Mouse (Mus musculus) stomach, postnatal 0 days (tissue): ENCODE data around the gene Ston2.

Source experiments
- CTCF ChIP-seq: IDR thresholded peaks from 2 replicates; pipeline ENCODE4 v1.5.1; 2016; ENCODE audit warnings: antibody characterized with exemption, low read depth, mild to moderate bottlenecking, moderate library complexity
- EP300 ChIP-seq: optimal IDR thresholded peaks from 2 replicates; pipeline ENCODE3; 2016; ENCODE audit warnings: antibody characterized with exemption

DNA sequence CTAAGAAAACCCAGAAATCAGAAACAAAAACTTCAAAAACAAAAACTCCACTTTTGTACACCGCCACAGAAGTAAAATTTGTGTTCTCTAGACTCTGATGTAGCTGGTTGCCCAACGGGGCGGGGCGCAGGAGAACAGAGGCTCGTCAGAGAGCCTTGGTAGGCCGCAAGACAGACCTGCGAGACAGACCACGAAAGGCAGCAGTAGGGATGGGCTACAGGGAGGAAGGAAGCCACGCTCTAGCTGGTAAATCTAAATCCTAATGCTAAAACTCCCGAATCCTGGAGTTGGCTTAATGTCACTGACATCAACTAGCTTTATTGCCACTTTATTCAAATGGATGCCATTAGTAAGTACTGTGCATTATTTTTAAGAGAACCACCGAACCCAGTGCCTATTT, 18.9 kb upstream of the Ston2 start:
- TF ChIP-seq EP300 (no peak), CTCF (no peak)
